Mouse (Mus musculus): ENCODE data around the gene Aim2.

DNA sequence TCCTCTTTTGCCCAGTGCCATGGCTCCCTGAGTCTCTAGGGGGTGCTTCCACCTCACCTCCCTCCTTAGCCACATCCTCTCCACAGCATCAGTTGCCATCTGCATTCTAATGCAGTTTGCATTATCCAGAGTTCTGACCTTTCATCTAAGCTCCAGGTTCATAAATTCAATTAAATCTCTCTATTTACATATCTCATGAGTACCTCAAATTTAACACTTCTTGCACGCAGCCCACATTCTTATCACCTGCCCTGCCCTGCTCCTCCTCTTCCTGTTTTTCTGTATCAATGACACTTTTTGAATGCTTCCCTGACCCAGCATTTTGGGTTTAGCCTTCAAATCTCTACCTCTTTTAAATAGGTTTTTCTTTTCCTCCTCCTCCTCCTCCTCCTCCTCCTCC, 90.0 kb downstream of the Aim2 start:
- TF ChIP-seq POLR2A (IDR thresholded peaks at IDR 0.05; ENCODE audit: low read depth, low read length) (no peak), CTCF (IDR thresholded peaks at IDR 0.05; ENCODE audit: extremely low read depth, insufficient read length, insufficient replicate concordance, low read depth, low read length) (no peak)
